Mouse (Mus musculus) limb, embryonic 15.5 days (tissue): ENCODE data around the gene Mxi1. TPM values are rescaled to one million over a fixed set of nuclear protein-coding genes. Genes with fewer than 3 reads are reported as not detected.
"Not testable (repeated sequence)": the region's sequence is repeated elsewhere in the genome, so short reads cannot be mapped to it uniquely, and the experiment has no call there.

ENCODE experiments used
- ATAC-seq: fragments of 200-750 bp; cut with Nextera tagmentation; 2 replicates; pipeline ENCODE4 v1.8.0; 2017; ENCODE audit warnings: low read depth, moderate TSS enrichment; ENCODE audit not compliant: insufficient number of reproducible peaks, low FRiP score, low TSS enrichment
- H3K27ac ChIP-seq: fragments of 300-500 bp; sonication (generic); 2 replicates; pipeline ENCODE4 v1.5.1; 2015; ENCODE audit warnings: moderate library complexity, mild to moderate bottlenecking, inconsistent platforms
- H3K27me3 ChIP-seq: fragments of 300-500 bp; sonication (generic); 2 replicates; pipeline ENCODE4 v1.6.1; 2015; ENCODE audit warnings: inconsistent platforms
- H3K36me3 ChIP-seq: fragments of 300-500 bp; sonication (generic); 2 replicates; pipeline ENCODE4 v1.6.1; 2015; ENCODE audit warnings: inconsistent platforms
- H3K4me1 ChIP-seq: fragments of 300-500 bp; sonication (generic); 2 replicates; pipeline ENCODE4 v1.6.1; 2015; ENCODE audit warnings: inconsistent platforms
- H3K4me2 ChIP-seq: fragments of 300-500 bp; sonication (generic); 2 replicates; pipeline ENCODE4 v1.6.1; 2015; ENCODE audit warnings: mild to moderate bottlenecking, inconsistent platforms
- H3K4me3 ChIP-seq: fragments of 300-500 bp; sonication (generic); 2 replicates; pipeline ENCODE4 v1.5.1; 2015; ENCODE audit warnings: mild to moderate bottlenecking, inconsistent platforms
- H3K9ac ChIP-seq: fragments of 300-500 bp; sonication (generic); 2 replicates; pipeline ENCODE4 v1.6.1; 2015; ENCODE audit warnings: inconsistent platforms
- H3K9me3 ChIP-seq: fragments of 300-500 bp; sonication (generic); 2 replicates; pipeline ENCODE4 v1.6.1; 2016; ENCODE audit warnings: inconsistent platforms
- WGBS: fragments of 180-500 bp; shearing (Covaris S2); methylation state at CpG from one replicate; pipeline ENCODE4 v1.1.7; 2015; 5-methylcytosine and 5-hydroxymethylcytosine counted together
- polyA plus RNA-seq: library from polyadenylated mRNA; unstranded; fragments of >200 nt; fragmentation: Nextera tagmentation; extraction: Ambion mirVana; gene quantifications from 2 replicates; pipeline ENCODE4 v1.2.1, GENCODE M21; 2015

Gene Mxi1
- polyA plus RNA-seq, 1 experiment from 2014 or later = 40.1 TPM

- no peak for ATAC-seq
- no peak overlapping the region for H3K9ac ChIP-seq
- H3K36me3 ChIP-seq = peaks cover 45% of the 10 kb centered on the region
- WGBS = 83% methylated on average over 8 of the region's 8 CpGs
- H3K4me3 ChIP-seq = no peak overlapping the region
- no peaks in the 10 kb centered on the region for H3K27me3 ChIP-seq
- H3K27ac ChIP-seq = no peak overlapping the region
- no peak overlapping the region for H3K4me2 ChIP-seq
- 0 out of 2 replicates have a peak, but pooled peaks cover 3% of the 10 kb centered on the region for H3K4me1 ChIP-seq
- H3K9me3 ChIP-seq = no peaks in the 10 kb centered on the region
Measured at GRCm38 (mm10) chr19:53377652-53378051, 67.3 kb downstream of the Mxi1 start.

- H3K4me2 ChIP-seq = no peak overlapping the region
- no peak for ATAC-seq
- H3K27ac ChIP-seq = no peak overlapping the region
- peaks cover 49% of the 10 kb centered on the region for H3K36me3 ChIP-seq
- no peak overlapping the region for H3K4me3 ChIP-seq
- H3K27me3 ChIP-seq = no peaks in the 10 kb centered on the region
- H3K9ac ChIP-seq = no peak overlapping the region
- H3K9me3 ChIP-seq = no peaks in the 10 kb centered on the region
- 0 out of 2 replicates have a peak, but pooled peaks cover 3% of the 10 kb centered on the region for H3K4me1 ChIP-seq
- WGBS = 92% methylated on average over 10 of the region's 10 CpGs
Measured at GRCm38 (mm10) chr19:53378421-53378820, 68.1 kb downstream of the Mxi1 start.

GRCm38 (mm10) chr19:53383336-53383735, 73.0 kb downstream of the Mxi1 start:
- H3K36me3 ChIP-seq = peaks cover 62% of the 10 kb centered on the region
- no peak overlapping the region for H3K4me2 ChIP-seq
- 93% methylated on average over 15 of the region's 15 CpGs for WGBS
- no peaks in the 10 kb centered on the region for H3K9me3 ChIP-seq
- no peak overlapping the region for H3K27ac ChIP-seq
- ATAC-seq = no peak
- no peak overlapping the region for H3K4me3 ChIP-seq
- H3K27me3 ChIP-seq = no peaks in the 10 kb centered on the region
- 0 out of 2 replicates have a peak, but pooled peaks cover 3% of the 10 kb centered on the region for H3K4me1 ChIP-seq
- no peak overlapping the region for H3K9ac ChIP-seq

GRCm38 (mm10) chr19:53389417-53389816, 79.1 kb downstream of the Mxi1 start:
- peak overlapping the region; percentile 60 for H3K4me2 ChIP-seq
- H3K27me3 ChIP-seq = no peaks in the 10 kb centered on the region
- H3K36me3 ChIP-seq = peaks cover 28% of the 10 kb centered on the region
- peak overlapping the region; percentile 98 for H3K9ac ChIP-seq
- H3K9me3 ChIP-seq = no peaks in the 10 kb centered on the region
- no peak for ATAC-seq
- peak overlapping the region; percentile 98 for H3K4me3 ChIP-seq
- H3K27ac ChIP-seq = peak overlapping the region; percentile 99
- 11% methylated on average over 6 of the region's 6 CpGs for WGBS
- peaks cover 12% of the 10 kb centered on the region for H3K4me1 ChIP-seq

GRCm38 (mm10) chr19:53389851-53390431, 79.6 kb downstream of the Mxi1 start:
- Histone ChIP-seq H3K27me3 (no peaks in the 10 kb centered on the region), H3K27ac (peak overlapping the region; percentile 99), H3K9ac (peak overlapping the region; percentile 98), H3K9me3 (no peaks in the 10 kb centered on the region), H3K4me1 (peaks cover 12% of the 10 kb centered on the region), H3K4me2 (peak overlapping the region; percentile 60), H3K36me3 (peaks cover 27% of the 10 kb centered on the region), H3K4me3 (peak overlapping the region; percentile 98)
- under 1% methylated on average over 57 of the region's 59 CpGs for WGBS
- ATAC-seq = peak; percentile 84

- H3K27me3 ChIP-seq = no peaks in the 10 kb centered on the region
- no peaks in the 10 kb centered on the region for H3K9me3 ChIP-seq
- peak; percentile 98 for ATAC-seq
- H3K4me3 ChIP-seq = peak within 1 kb of the TSS; percentile 98
- H3K27ac ChIP-seq = peak within 1 kb of the TSS; percentile 99
- peak within 1 kb of the TSS; percentile 98 for H3K9ac ChIP-seq
- peaks cover 27% of the 10 kb centered on the region for H3K36me3 ChIP-seq
- under 1% methylated on average over 48 of the region's 48 CpGs for WGBS
- peak within 1 kb of the TSS; percentile 60 for H3K4me2 ChIP-seq
- H3K4me1 ChIP-seq = peaks cover 12% of the 10 kb centered on the region
Measured at GRCm38 (mm10) chr19:53390495-53391007, 80.2 kb downstream of the Mxi1 start, which contains the start of gene Smndc1. Gene Smndc1, minus strand, starts transcription at chr19:53390578.

- Histone ChIP-seq H3K4me3 (peak overlapping the region; percentile 98), H3K4me2 (peak overlapping the region; percentile 60), H3K27ac (peak overlapping the region; percentile 92), H3K9ac (peak overlapping the region; percentile 87), H3K27me3 (no peaks in the 10 kb centered on the region), H3K36me3 (peaks cover 21% of the 10 kb centered on the region), H3K9me3 (no peaks in the 10 kb centered on the region), H3K4me1 (peaks cover 12% of the 10 kb centered on the region)
- WGBS = 40% methylated on average over 8 of the region's 8 CpGs
- no peak for ATAC-seq
Measured at GRCm38 (mm10) chr19:53391386-53391785, 81.1 kb downstream of the Mxi1 start.

- Histone ChIP-seq H3K27me3 (no peaks in the 10 kb centered on the region), H3K4me3 (peak overlapping the region; percentile 98; the same call in 1 of the 2 replicates), H3K4me2 (peak overlapping the region; percentile 60), H3K9ac (no peak overlapping the region), H3K27ac (no peak overlapping the region), H3K4me1 (peaks cover 12% of the 10 kb centered on the region), H3K9me3 (no peaks in the 10 kb centered on the region), H3K36me3 (peaks cover 20% of the 10 kb centered on the region)
- 82% methylated on average over 5 of the region's 5 CpGs for WGBS
- no peak for ATAC-seq
Measured at GRCm38 (mm10) chr19:53391787-53392186, 81.5 kb downstream of the Mxi1 start.

- Histone ChIP-seq H3K4me3 (no peak overlapping the region), H3K36me3 (peaks cover 9% of the 10 kb centered on the region), H3K27ac (no peak overlapping the region), H3K9me3 (no peaks in the 10 kb centered on the region), H3K4me2 (no peak overlapping the region), H3K27me3 (no peaks in the 10 kb centered on the region), H3K4me1 (peaks cover 12% of the 10 kb centered on the region), H3K9ac (no peak overlapping the region)
- no peak for ATAC-seq
- 70% methylated on average over 8 of the region's 8 CpGs for WGBS
Measured at GRCm38 (mm10) chr19:53392781-53393343, 82.5 kb downstream of the Mxi1 start.

GRCm38 (mm10) chr19:53393646-53394045, 83.3 kb downstream of the Mxi1 start:
- Histone ChIP-seq H3K27ac (no peak overlapping the region), H3K9me3 (no peaks in the 10 kb centered on the region), H3K4me1 (peaks cover 12% of the 10 kb centered on the region), H3K27me3 (no peaks in the 10 kb centered on the region), H3K36me3 (0 out of 2 replicates have a peak, but pooled peaks cover 4% of the 10 kb centered on the region), H3K4me2 (no peak overlapping the region), H3K4me3 (no peak overlapping the region), H3K9ac (no peak overlapping the region)
- ATAC-seq = no peak

GRCm38 (mm10) chr19:53394552-53394951, 84.2 kb downstream of the Mxi1 start:
- Histone ChIP-seq H3K4me1 (peaks cover 8% of the 10 kb centered on the region), H3K4me3 (no peak overlapping the region), H3K4me2 (no peak overlapping the region), H3K9ac (no peak overlapping the region), H3K27me3 (no peaks in the 10 kb centered on the region), H3K9me3 (no peaks in the 10 kb centered on the region), H3K36me3 (no peaks in the 10 kb centered on the region), H3K27ac (no peak overlapping the region)
- no peak for ATAC-seq
- 14% methylated on average over 7 of the region's 7 CpGs for WGBS

GRCm38 (mm10) chr19:53394956-53395355, 84.6 kb downstream of the Mxi1 start:
- not testable (repeated sequence) for H3K36me3 ChIP-seq, ATAC-seq, H3K27ac ChIP-seq, H3K9ac ChIP-seq, H3K4me2 ChIP-seq, H3K4me1 ChIP-seq, H3K4me3 ChIP-seq, H3K27me3 ChIP-seq, H3K9me3 ChIP-seq
- WGBS = 55% methylated on average over 3 of the region's 3 CpGs
